ENCODE assay signal across 14 mouse cellular contexts in the genomic region with DNA sequence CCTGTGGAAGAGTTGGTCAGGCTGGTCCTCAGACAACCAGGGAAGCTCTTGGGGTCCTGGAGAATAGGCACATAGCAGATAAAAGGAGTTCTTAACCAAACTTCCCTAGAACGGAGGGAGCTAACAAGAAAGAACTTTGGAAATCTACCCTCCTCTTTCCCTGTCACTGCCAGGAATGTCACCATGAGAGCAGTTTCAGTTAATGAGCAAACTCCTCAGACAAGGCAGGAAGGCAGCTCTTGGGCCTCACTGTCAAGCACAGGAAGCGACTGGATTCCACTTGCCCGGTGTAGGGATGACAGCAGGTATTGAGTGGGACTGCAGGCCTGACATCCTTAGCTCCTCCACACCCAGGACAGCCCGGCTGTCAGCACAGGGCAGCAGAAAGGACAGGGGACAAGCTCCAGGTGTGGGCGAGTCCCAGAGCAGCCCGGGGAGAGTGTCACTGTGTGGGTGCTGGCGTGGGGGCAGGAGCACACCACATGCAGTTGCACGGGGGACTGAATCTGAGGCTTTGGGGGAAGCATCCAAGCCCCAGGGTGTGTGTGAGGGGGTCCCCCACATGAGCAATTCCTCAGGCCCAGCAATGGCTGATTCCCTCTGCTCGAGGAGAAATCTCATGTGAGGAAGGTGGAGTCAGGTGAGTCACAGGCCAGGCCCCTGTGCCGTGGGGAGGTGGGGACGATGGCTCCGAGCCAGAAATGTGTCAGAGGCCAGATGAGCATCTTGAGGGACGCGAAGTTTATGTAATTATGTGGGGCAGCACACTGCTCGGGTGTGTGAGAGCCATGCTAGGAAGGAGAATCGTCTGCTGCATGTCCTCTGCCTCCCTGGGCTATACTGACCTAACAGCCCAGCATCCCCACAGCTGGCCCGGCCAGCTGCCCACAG. TPM values are rescaled to one million over a fixed set of nuclear protein-coding genes. Genes with fewer than 3 reads are reported as not detected.
DNase-seq lines count a peak whose midpoint lies in the region; ATAC-seq lines count a peak whose summit lies in the region.
"Had no signal": no experiment of that assay in that cellular context is flagged by ENCODE, and none has a peak within 500 bp of the region (broad histone marks: within the 10 kb centered on the region; RNA-seq: fewer than 3 reads in every experiment).

No protein-coding gene starts in this region.

- peaks cover 6% of the 10 kb centered on the region; the same call in 1 of the 2 replicates for H3K9me3 ChIP-seq in kidney, embryonic 16.5 days (ENCODE audit: low read length)
- H3K9me3 ChIP-seq: G1E had no signal

- no peak overlapping the region for H3K4me3 ChIP-seq in kidney, embryonic 16.5 days (ENCODE audit: low read length)

- no peaks in the 10 kb centered on the region for H3K36me3 ChIP-seq in kidney, embryonic 16.5 days (ENCODE audit: insufficient read depth, low read length)
- H3K36me3 ChIP-seq: G1E had no signal

- H3K4me1 ChIP-seq in kidney, embryonic 16.5 days (ENCODE audit: insufficient read depth, low read length), result no peaks in the 10 kb centered on the region

- 50% methylated on average over 17 of the region's 17 CpGs for WGBS in kidney, embryonic 16.5 days

- H3K27ac ChIP-seq in kidney, embryonic 16.5 days (ENCODE audit: low read length), result no peak overlapping the region
- H3K27ac ChIP-seq: macrophage had no signal

- ATAC-seq in kidney, embryonic 16.5 days (ENCODE audit: low FRiP score, low TSS enrichment), result 0 out of 2 replicates have a peak, but pooled peaks have one; percentile 30

- no peaks in the 10 kb centered on the region for H3K27me3 ChIP-seq in kidney, embryonic 16.5 days (ENCODE audit: insufficient read depth, low read length)

- no peak overlapping the region for H3K9ac ChIP-seq in kidney, embryonic 16.5 days (replicated peaks; ENCODE audit: low read length)

- no peak overlapping the region for H3K4me2 ChIP-seq in kidney, embryonic 16.5 days (replicated peaks; ENCODE audit: low read depth, low read length)

- no peak for DNase-seq in kidney, postnatal 4 days
- DNase-seq in urinary bladder, postnatal 14 days (ENCODE audit: low spot score), result peak; percentile 84
- DNase-seq in urinary bladder, postnatal 10 days (ENCODE audit: low spot score), result no peak
- peak; percentile 63 for DNase-seq in lung, postnatal 10 days
- no peak for DNase-seq in right cerebral cortex, postnatal 10 days (ENCODE audit: low spot score in 2 of 2)
- no peak for DNase-seq in spleen, postnatal 10 days (ENCODE audit: low spot score in 2 of 2)
- DNase-seq in right cerebral cortex, postnatal 14 days, result no peak
- DNase-seq: cerebellum, adult 11-12 months; heart, postnatal 14 days; right cerebral cortex, postnatal 4 days had no signal

RNA-seq across cellular contexts. Expression of a gene that starts 9.8 kb away (rescaled TPM):
- polyA plus RNA-seq in kidney, embryonic 16.5 days (2015; fragmentation: Nextera tagmentation; extraction: Ambion mirVana), result 1.1 and 1.4 TPM in 2 replicates

RNA-seq across cellular contexts. Expression of a gene that starts 57.3 kb away (rescaled TPM):
- polyA plus RNA-seq in kidney, embryonic 16.5 days (2015; fragmentation: Nextera tagmentation; extraction: Ambion mirVana), result 2.2 and 2.4 TPM in 2 replicates
- polyA plus RNA-seq: C2C12, G1E, macrophage had no signal

Comparison
In these comparisons a context has a peak if more than half of its experiments do, and no peak if none do; other contexts are left out.
1. DNase-seq: peak in urinary bladder, postnatal 14 days (single experiment) and lung, postnatal 10 days (single experiment); none in kidney, postnatal 4 days (0 of 2), urinary bladder, postnatal 10 days (single experiment), right cerebral cortex, postnatal 10 days (0 of 2), spleen, postnatal 10 days (0 of 2) and right cerebral cortex, postnatal 14 days (single experiment).